Mouse (Mus musculus): ENCODE data around the gene Cfap46.

GRCm38 (mm10) chr7:139723986-139724385, 40.4 kb upstream of the Cfap46 start:
- TF ChIP-seq CTCF (IDR thresholded peaks at IDR 0.05; ENCODE audit: low read depth): no peak
- TF ChIP-seq EP300 (IDR thresholded peaks at IDR 0.05; ENCODE audit: low read depth): no peak

Data from heart, postnatal 0 days (tissue).